Mouse (Mus musculus) layer of hippocampus, adult 8-10 months (tissue): ENCODE measurements around the gene Usp15. TPM values are rescaled to one million over a fixed set of nuclear protein-coding genes. Genes with fewer than 3 reads are reported as not detected.

ENCODE experiments used
- DNase-seq, 2 experiments: peaks; one replicate each; pipeline ENCODE4 v3.0.0; 2022; ENCODE audit warnings: low spot score in 2 of 2
- total RNA-seq, 4 experiments: library from RNA; stranded (reverse); gene quantifications; 2 replicates each; pipeline ENCODE4 v1.2.4; 2022

Gene Usp15
- total RNA-seq, 4 experiments from 2014 or later = 89.3 to 104 (median 95.9) TPM

DNA sequence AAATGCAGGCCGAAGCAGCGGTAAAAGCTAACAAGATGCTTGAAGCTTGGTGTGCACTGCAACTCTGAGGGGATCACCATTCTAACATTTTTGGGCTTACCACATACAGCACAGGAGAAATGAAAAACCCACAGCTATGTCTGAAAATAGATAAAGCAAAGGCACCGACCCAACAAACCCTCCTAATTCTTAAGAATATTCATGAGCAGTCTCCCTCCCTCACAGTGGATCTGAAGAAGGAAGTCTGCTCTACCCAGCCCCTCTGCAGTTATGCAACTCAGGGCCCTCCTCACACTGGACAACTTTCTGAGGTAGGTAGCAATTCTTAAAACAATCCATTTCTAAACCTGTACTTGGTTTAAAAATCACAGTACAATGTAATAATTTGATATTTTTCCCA lies 14.4 kb downstream of the Usp15 start:
- no peak for DNase-seq

DNA sequence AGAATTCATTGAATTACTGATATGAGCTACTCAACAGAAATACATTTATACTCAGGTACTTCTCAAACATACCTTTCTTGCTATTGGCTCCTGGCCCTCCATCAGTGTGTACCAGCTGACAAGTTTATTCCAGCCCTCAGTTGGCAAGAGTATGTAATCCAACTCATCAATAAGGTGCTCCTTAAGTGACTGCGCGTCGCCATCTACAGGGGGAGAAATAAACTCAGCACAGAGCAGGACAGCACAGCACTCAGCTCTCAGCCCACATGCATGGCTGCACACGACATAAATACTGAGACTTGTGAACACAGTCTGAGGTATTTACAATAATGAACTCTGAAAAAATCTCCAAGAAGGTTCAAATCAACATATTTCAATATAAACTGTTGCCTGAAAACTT lies 21.0 kb downstream of the Usp15 start:
- DNase-seq = no peak

DNA sequence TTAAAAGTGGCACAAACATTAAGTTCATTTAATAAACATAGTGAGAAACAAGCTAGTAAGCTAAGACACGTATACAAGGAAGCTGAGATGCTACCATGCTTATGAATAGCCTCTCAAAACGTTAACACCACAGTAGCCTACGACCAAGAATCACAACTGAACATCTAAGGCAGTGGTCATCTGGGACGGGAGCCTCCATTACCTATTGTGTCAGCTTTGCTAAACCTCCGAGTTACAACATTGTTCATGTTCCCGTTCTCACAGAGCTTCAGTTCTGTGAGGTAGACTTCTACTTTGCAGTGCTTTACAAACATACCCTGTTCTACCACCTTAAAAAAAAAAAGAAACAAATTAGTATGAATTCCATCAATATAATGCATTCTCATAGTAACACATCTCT lies 25.9 kb downstream of the Usp15 start:
- DNase-seq = no peak

DNA sequence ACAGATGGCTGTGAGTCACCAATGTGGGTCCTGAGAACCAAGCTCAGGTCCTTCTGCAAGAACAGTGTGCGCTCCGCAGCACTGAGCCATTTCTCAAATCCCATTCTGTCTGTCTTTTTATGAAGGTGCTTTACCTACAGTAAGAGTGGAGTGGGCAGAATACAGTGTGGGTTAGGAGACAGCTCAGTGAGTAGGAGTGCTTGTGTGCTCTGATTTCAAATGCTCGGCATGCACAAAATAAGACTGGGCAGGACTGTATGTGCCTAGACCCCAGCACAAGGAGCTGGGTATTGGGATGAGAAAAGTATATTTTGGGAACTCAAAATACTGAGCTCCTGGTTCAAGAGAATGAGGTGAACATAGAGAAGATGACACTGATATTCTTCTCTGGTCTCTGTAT lies 31.3 kb downstream of the Usp15 start:
- no peak for DNase-seq

DNA sequence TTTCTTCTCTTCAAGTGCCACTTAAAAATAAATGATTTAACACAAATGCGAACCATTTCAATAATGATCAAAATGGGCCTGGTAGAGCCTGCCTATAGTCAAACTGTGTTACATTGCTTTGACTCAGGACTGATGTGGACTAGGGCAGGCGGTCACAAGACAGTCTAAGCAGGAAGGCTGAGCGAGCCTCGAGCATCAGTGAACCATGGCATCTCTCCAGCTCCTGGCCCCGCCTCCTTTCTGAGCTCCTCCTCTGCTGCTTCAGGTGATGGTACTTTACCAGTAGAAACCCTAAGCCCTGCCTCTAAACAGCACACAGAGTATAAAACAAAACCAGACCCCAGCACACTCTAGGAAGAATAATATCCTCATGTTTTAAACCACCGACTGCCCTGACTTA lies 36.3 kb downstream of the Usp15 start:
- no peak for DNase-seq

DNA sequence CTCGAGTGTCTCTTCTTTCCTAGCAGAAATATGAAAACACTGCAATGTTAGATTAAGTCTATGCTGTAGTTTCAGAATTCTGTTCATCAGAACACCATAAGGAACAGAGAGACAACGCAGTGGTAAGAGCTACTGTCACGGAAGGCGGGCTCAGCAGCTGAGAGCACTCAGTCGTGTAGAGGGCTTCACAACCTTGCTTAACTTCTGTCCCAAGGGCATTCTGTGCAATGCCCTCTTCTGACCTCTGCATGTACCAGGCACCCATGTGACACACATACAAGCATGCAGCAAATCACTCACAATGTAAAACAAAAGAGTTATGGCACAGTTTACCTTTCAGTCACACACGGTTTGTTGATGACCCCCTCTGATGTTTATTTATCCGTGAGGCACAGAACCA lies 37.5 kb downstream of the Usp15 start:
- DNase-seq = no peak

DNA sequence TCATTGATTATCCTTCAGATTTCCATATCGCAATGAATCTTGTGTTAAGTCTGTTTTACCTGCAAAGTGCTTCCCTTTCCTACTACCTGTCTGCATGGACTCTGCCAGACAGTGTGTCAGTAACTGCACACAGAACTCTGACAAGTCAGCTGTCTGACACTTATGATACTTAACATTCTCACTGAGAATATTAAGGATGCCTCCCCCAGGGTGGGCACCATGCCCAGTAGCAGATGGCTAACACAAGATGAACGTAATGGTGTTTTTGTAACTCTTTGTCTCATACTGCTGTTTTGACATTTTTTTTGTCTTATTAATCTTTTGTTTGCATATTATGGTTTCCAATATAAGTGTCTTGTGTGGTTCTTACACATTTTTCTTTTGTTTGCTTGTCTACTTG lies 40.4 kb downstream of the Usp15 start:
- peak; percentile 39 to 63 for DNase-seq

DNA sequence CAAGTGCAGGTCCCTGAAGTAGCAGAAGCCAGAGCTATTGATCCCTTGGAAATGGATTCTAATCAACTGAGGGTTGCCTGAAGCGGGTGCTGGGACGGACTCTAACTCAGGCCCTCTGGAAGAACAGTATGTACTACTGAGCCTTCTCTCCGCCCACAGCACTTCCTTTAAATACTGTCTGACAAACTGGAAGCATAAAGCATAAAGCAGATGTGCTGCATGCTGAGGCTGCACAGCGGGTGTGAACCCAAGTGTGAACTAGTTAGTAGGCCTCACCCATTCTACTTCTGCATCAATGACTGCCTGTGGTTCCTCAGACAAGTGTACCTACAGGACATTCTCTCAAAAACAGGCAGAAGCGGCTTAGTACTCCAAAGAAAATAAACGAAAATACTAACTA lies 41.0 kb downstream of the Usp15 start:
- DNase-seq = no peak

DNA sequence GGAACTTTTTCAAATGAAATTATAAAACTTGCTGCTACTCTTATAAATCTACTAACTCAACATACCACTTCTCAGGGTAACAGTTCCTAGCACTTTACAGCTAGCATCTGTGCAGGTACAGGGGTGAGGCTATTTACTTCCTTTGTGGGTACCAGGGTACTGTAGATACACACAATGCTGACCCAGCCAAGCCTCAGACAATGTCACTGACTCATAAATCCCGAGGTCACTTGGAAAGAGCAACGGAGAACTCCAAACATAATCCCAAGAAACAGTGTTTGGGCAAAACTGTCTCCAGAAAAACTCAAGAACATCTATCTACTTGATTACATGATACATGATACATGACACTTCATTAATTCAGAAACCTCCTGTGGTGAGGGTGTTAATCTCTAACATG lies 43.5 kb downstream of the Usp15 start:
- DNase-seq = no peak

DNA sequence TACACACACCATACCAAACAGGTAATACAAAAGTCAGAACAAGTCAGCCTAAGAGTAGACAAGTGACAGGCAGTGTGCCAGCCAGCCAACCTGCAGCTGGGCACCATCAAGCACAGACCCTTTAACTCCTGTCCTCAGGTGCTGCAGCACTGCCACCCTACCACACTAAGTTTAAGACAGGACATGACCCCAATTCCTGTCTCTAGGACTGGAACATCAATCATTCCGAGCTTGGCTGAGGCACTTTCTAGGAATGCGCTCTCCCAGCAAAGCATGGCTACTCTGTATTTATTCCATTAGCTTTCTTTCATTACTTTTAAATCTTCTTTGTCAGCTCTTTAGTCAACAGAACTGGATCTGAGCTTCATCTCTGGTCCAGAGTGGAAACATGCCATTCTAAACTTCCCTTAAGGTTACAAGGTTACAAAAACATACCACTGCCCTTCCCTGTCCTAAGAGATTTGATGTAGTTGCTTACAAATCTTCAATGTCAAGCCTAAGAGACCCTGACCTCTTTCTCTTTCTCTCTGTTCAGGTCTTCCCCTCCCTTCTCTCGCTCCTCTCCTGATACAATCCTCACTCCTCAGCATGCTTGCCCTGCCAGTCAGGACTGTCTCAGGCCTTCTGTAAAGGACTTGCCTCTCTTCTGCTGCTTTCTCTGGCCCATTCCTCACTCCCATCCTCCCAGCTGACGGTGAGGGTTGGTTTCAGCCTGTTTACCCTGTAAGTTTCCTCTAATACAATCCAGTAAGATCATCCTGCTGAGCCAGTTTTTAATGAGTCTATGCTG lies 48.6 kb downstream of the Usp15 start:
- DNase-seq = no peak

DNA sequence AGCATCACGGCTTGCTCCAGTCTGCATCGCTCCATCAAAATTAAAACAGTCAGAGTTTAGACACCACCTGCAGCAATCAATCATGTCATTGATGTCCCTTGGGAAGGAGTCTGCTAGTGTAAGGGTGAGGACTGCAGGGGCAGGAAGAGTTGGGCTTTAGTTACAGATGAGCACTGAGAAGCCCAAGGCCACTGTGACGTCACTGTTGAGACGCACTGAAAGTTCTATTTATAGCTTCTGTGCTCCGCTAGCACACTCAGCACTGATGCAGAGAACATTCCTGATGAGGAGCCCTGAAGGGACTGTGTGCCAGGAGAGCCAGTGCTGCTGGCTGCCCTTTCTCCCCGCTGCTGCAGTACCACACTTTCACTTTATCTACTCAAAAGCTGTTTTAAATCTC lies 49.6 kb downstream of the Usp15 start:
- DNase-seq = no peak

DNA sequence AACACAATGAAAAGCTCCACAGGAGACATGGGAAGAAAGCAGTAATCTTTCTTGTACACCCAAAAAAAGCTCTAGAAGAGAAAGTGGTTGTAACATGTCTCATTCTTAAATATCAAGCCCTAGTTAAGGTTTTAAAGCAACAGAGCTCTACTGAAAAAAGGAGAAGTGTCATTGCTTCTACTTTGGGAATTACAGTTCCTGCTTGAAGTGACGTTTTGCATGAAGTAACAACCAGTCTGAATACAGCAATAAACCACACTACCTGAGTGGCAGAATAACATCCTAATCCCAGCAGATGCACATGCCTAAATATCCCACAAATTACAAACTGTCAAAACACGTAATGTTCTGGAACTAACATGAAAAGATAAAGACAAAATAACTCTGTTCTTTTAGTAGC lies 50.4 kb downstream of the Usp15 start:
- DNase-seq = no peak

DNA sequence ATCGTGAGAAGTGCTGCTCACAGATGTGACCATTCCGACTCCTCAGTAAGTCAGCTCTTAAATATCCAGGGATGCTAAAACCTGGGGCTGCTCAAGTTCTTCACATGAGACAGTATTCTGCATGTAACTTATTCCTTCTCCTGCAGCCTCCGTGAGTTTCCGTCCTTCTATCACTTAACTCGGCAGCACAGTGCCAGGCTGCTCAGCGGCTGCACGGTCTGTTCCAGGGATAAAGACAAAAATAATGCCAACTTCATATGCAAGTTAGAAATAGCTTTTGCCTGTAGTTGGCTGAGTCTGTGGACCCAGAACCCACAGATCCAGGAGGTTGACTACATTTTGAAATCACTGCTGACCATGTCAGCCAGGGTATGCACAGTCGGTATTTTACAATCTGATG lies 52.5 kb downstream of the Usp15 start:
- peak in 1 of 2 experiments; percentile 22 for DNase-seq

DNA sequence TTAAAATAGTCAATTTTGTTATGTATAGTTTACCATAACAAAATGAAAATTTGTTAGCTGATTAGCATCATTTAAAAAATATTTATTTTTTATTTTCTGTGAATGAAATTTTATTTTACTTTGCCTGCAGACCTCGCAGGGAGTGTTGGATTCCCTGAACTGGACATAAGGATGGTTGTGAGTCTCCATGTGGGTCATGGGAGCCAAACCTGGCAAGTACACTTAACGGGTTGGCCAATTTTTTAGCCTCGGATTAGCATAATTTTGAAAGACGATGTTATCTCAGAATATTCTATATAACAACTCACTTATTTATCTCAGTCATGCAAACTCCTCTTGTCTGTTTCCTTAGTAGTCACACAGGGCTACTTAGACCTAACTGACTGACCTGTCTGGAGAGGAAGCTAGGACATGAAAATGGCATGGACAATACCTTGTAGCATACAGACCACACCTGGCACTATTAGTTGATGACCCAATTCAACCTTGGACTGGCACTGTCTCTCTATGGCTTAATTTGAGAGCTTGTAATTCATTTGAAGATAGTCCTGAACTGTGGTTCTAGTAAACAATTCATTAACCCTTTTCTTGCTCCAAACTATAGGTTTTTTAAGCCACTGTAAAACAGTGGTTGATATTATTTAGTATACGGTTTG lies 54.3 kb downstream of the Usp15 start:
- no peak for DNase-seq

DNA sequence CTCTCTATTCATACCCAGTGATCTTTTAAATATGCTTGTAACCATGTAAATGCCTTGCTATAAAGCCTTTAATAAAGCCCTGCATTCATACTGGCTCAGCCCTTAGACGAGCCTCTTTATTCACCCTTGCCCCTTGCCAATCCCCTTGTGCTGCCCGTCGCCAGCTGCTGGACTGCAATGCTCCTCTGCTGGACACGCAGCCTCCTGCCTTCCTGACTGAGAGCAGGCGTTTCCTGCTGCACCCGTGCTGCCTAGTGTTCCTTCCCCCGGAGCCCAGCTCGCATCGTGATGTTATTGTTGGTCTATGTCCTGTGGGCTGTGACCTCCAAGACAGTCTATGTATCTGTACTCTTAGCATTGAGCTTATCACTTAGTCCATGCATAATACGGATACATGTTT lies 61.0 kb downstream of the Usp15 start:
- no peak for DNase-seq

DNA sequence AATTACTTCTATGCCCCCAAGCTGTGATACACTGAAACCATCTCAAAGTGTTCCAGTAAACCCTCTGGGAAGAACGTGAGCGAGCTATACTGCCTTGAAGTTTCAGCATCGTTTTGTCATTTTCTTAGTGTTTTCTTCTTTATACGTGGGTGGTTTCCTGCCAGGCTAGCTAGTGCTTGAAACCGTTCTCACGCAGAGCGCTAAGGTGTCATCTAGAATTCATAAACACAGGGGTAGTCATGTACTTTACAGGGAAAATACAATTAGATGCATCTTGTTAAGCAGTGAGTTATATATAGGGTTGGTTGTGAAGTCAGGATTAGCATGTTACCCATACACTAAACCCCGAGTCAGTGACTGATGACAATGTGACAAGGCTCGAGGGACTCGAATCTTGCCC lies 65.3 kb downstream of the Usp15 start:
- no peak for DNase-seq

DNA sequence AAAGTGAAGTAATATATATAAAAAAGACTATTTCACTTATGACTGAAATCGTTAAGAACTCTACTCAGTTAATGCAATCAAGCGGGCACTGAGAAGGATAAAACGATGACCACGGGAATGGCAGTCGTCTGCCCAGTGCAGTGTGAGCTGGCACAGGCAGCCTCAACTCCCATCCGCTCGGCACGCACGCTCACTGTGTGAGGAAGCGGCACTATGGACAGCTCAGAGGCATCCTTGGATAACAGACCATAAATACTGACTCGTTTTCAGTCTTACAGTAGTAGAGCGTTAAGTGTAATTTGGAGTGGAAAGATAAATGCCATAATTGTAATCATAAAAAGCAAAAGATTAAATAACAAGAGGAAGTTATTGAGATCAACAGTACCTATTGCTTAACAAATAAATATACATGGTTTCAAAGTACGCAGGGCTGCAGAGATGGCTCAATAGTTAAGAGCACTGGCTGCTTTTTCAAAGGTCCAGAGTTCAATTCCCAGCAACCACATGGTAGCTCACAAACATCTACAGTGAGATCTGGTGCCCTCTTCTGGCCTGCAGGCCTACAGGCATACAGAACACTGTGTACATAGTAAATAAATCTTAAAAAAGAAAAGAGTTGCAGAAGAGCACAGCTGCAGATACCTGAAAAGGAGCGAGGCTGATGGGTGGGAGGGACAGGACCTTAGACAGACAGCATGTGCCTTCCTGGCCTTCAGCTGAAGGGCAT lies 76.0 kb downstream of the Usp15 start:
- DNase-seq = no peak

DNA sequence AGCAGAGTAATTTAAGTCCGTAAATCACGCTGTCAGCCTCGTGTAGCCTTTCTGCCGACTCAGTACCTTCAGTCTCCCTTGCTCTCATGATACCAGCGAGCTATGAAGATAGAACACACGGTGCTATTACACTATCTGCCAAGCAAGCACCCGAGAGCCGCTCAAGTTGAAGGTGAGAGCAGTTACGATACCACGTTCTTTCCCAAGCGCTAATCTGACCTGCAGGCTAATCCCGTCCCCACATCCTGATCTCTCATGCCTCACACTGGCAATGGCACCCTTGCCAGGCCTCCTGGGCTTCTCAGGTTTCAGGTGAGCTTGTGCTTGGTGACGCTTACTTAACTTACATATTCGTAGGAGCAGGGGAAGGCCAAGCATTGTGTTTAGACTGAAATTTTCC lies 79.9 kb downstream of the Usp15 start:
- no peak for DNase-seq

DNA sequence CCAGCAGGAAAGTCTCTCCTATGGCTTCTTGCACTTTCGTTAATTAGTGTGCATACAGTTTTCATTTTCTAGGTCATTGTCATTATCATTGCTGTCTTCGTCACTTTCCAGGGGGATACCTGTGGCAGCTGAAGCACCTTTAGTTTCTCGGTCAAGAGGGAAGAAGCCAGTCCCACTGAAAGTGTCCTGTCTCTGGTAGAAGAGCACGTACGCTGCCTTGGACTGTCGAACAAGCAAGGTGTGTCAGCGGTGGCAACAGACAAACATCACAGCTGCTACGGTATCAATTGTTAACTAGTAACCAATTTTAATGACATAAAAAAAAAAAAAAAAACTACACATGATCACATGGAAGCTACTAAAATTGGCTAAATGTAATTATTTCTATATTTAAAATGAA lies 83.3 kb downstream of the Usp15 start:
- no peak for DNase-seq

DNA sequence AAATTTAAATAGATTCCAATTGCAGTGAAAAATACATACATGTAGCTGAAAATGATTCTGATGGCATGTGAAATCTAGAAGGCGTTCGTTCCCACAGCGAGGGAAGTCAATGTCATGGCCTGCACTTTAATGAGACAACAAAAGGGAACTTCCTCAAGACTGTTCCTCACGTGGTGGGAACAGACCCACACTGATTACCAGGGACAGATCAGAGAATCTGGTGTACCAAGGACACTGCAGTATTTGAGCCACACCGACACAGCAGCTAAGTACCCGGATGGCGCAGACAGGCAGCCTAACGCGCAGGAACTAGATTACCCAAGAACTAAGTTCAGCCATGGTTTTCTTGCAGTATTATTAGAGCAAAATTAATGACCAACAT lies 84.0 kb downstream of the Usp15 start:
- DNase-seq = no peak

DNA sequence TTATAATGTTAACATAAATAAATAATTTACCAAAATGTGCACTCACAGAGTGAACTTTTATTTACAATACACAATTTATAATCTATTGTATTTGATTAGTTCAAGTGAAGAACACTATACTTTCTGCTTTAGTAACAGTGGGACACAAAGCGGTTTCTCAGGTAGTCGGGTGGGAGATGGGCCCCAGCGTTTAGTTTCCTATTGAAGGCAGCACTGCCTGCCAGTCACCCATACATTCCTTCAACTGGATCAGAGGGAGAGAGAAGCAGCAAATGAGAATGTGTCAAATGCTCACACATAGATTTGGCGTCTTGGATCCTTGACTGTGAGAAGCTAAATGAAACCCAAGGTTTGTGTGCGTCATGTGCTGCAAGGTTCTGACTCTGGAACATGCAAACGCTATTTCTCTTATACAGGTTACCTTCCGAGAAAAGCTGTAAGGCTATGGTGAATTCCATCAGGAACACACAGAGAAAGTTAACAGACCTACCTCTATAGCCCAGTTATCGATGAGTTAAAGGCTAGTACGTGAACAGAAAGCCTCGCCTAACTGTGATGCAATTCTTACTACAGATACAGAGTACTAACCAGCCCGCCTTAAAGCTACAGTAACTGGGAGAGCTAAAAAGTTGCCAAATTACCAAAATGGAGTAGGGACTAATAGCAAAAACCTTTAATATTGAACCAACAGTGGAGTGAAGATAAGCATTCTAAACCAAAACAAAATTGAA lies 84.6 kb downstream of the Usp15 start:
- DNase-seq = no peak

DNA sequence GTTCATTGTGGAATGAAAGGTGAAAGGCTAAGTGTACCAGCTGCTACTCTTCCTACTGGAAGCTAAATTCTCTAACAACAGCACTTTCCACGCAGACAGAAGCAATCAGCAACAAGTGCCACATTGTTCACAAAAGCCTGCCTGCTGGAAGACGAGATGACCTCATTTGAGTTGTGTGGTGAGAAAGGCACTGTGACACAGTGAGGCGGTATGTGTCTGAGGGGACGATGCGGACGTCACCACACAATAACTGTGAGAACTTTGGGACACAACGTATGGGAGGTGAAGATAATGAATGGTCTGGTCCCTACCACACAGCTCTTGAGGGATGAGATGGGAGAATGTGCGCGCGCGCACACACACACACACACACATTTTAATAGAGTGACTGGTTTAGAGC lies 86.2 kb downstream of the Usp15 start:
- no peak for DNase-seq
